Mouse (Mus musculus) lung, postnatal 0 days (tissue): Measurements from ENCODE around the gene Pde4a. TPM values are rescaled to one million over a fixed set of nuclear protein-coding genes. Genes with fewer than 3 reads are reported as not detected.
A peak's percentile ranks its signal among the peaks of the same experiment; 100 is the strongest.

Source experiments
- ATAC-seq: fragments of 200-750 bp; cut with Nextera tagmentation; 2 replicates; pipeline ENCODE4 v1.8.0; 2017; ENCODE audit warnings: moderate library complexity
- DNase-seq: peaks from one replicate; pipeline ENCODE4 v3.0.0-alpha.2; 2016; ENCODE audit warnings: low spot score
- H3K27ac ChIP-seq: fragments of 300-500 bp; sonication (generic); 2 replicates; pipeline ENCODE4 v1.5.1; 2014; ENCODE audit warnings: antibody characterized with exemption, mild to moderate bottlenecking, low read length, mixed read lengths
- H3K27me3 ChIP-seq: fragments of 300-500 bp; sonication (generic); replicated peaks from 2 replicates; pipeline ENCODE4 v1.6.1; 2014; ENCODE audit warnings: low read length, mixed read lengths; ENCODE audit not compliant: insufficient read depth
- H3K36me3 ChIP-seq: fragments of 300-500 bp; sonication (generic); 2 replicates; pipeline ENCODE4 v1.6.1; 2014; ENCODE audit warnings: low read length, mixed read lengths; ENCODE audit not compliant: insufficient read depth
- H3K4me1 ChIP-seq: fragments of 300-500 bp; sonication (generic); 2 replicates; pipeline ENCODE4 v1.6.1; 2014; ENCODE audit warnings: antibody characterized with exemption, low read depth, low read length, mixed read lengths; ENCODE audit not compliant: insufficient read depth
- H3K4me2 ChIP-seq: fragments of 300-500 bp; sonication (generic); replicated peaks from 2 replicates; pipeline ENCODE4 v1.6.1; 2014; ENCODE audit warnings: low read depth, mild to moderate bottlenecking, low read length, moderate library complexity, mixed read lengths
- H3K4me3 ChIP-seq: fragments of 300-500 bp; sonication (generic); 2 replicates; pipeline ENCODE4 v1.5.1; 2014; ENCODE audit warnings: low read depth, low read length
- H3K9ac ChIP-seq: fragments of 300-500 bp; sonication (generic); replicated peaks from 2 replicates; pipeline ENCODE4 v1.6.1; 2014; ENCODE audit warnings: low read depth, mild to moderate bottlenecking
- H3K9me3 ChIP-seq: fragments of 300-500 bp; sonication (generic); 2 replicates; pipeline ENCODE4 v1.6.1; 2016; ENCODE audit warnings: low read length, mixed read lengths
- CTCF ChIP-seq: IDR thresholded peaks from 2 replicates; pipeline ENCODE4 v1.5.1; 2016; ENCODE audit warnings: antibody characterized with exemption, mild to moderate bottlenecking
- EP300 ChIP-seq: IDR thresholded peaks from 2 replicates; pipeline ENCODE4 v1.6.1; 2016; ENCODE audit warnings: antibody characterized with exemption, mild to moderate bottlenecking, control low read depth
- WGBS: fragments of 180-500 bp; shearing (Covaris S2); extraction: QIAGEN DNeasy Blood & Tissue Kit; methylation state at CpG from one replicate; pipeline ENCODE4 v1.1.7; 2014; 5-methylcytosine and 5-hydroxymethylcytosine counted together
- polyA plus RNA-seq: library from polyadenylated mRNA; unstranded; fragments of >200 nt; fragmentation: Nextera tagmentation; extraction: Ambion mirVana; gene quantifications from 2 replicates; pipeline ENCODE4 v1.2.1, GENCODE M21; 2015

Gene Pde4a
- polyA plus RNA-seq, 1 experiment from 2014 or later: 3.9 TPM

GRCm38 (mm10) chr9:21196521-21197433, 31.3 kb downstream of the Pde4a start:
- no peak for DNase-seq
- Histone ChIP-seq H3K36me3 (peaks cover 6% of the 10 kb centered on the region; the same call in 1 of the 2 replicates), H3K9ac (no peak overlapping the region; the same call in 1 of the 2 replicates), H3K27ac (no peak overlapping the region), H3K4me3 (no peak overlapping the region), H3K4me2 (peak overlapping the region; percentile 37), H3K4me1 (no peaks in the 10 kb centered on the region), H3K9me3 (no peaks in the 10 kb centered on the region), H3K27me3 (no peaks in the 10 kb centered on the region)
- WGBS: 46% methylated on average over 18 of the region's 19 CpGs
- no peak for TF ChIP-seq EP300
- peak; percentile 74 for ATAC-seq

- Histone ChIP-seq H3K27ac (no peak overlapping the region), H3K9me3 (no peaks in the 10 kb centered on the region), H3K36me3 (peaks cover 2% of the 10 kb centered on the region; the same call in 1 of the 2 replicates), H3K27me3 (no peaks in the 10 kb centered on the region), H3K4me2 (no peak overlapping the region), H3K4me3 (no peak overlapping the region), H3K4me1 (no peaks in the 10 kb centered on the region), H3K9ac (no peak overlapping the region)
- ATAC-seq (no peak), DNase-seq (no peak)
- TF ChIP-seq CTCF (no peak), EP300 (no peak)
- WGBS: 18% methylated on average over 4 of the region's 4 CpGs
Observed at GRCm38 (mm10) chr9:21197981-21198380, 32.5 kb downstream of the Pde4a start.

GRCm38 (mm10) chr9:21198960-21199359, 33.4 kb downstream of the Pde4a start:
- TF ChIP-seq CTCF (no peak), EP300 (no peak)
- no peak for ATAC-seq
- WGBS: 89% methylated on average over 3 of the region's 3 CpGs

GRCm38 (mm10) chr9:21204156-21204527, 38.6 kb downstream of the Pde4a start:
- H3K27me3 ChIP-seq: no peaks in the 10 kb centered on the region
- DNase-seq: no peak
- H3K9me3 ChIP-seq: no peaks in the 10 kb centered on the region
- ATAC-seq: no peak
- no peak overlapping the region for H3K27ac ChIP-seq
- H3K4me1 ChIP-seq: no peaks in the 10 kb centered on the region
- TF ChIP-seq CTCF: no peak
- no peak for TF ChIP-seq EP300
- no peak overlapping the region for H3K4me2 ChIP-seq
- H3K36me3 ChIP-seq: no peaks in the 10 kb centered on the region
- no peak overlapping the region for H3K9ac ChIP-seq
- H3K4me3 ChIP-seq: no peak overlapping the region
- WGBS: 38% methylated on average over 8 of the region's 8 CpGs

More at GRCm38 (mm10) chr9:21198960-21199359, 33.4 kb downstream of the Pde4a start:
- DNase-seq: no peak
- H3K4me3 ChIP-seq: no peak overlapping the region
- H3K4me1 ChIP-seq: no peaks in the 10 kb centered on the region
- no peaks in the 10 kb centered on the region for H3K27me3 ChIP-seq
- no peak overlapping the region for H3K27ac ChIP-seq
- H3K36me3 ChIP-seq: no peaks in the 10 kb centered on the region
- no peaks in the 10 kb centered on the region for H3K9me3 ChIP-seq
- H3K4me2 ChIP-seq: no peak overlapping the region
- H3K9ac ChIP-seq: no peak overlapping the region

GRCm38 (mm10) chr9:21204528-21205272, 39.2 kb downstream of the Pde4a start:
- DNase-seq (no peak), ATAC-seq (peak; percentile 49)
- H3K27ac ChIP-seq: no peak overlapping the region
- no peaks in the 10 kb centered on the region for H3K9me3 ChIP-seq
- TF ChIP-seq CTCF (no peak), EP300 (no peak)
- 11% methylated on average over 23 of the region's 23 CpGs for WGBS
- no peaks in the 10 kb centered on the region for H3K36me3 ChIP-seq
- no peak overlapping the region for H3K9ac ChIP-seq
- no peaks in the 10 kb centered on the region for H3K4me1 ChIP-seq
- H3K4me2 ChIP-seq: peak overlapping the region; percentile 47
- H3K27me3 ChIP-seq: no peaks in the 10 kb centered on the region
- H3K4me3 ChIP-seq: peak overlapping the region; percentile 19

GRCm38 (mm10) chr9:21206848-21207247, 41.3 kb downstream of the Pde4a start:
- H3K9me3 ChIP-seq: no peaks in the 10 kb centered on the region
- H3K4me3 ChIP-seq: no peak overlapping the region
- 84% methylated on average over 6 of the region's 6 CpGs for WGBS
- no peak overlapping the region for H3K4me2 ChIP-seq
- TF ChIP-seq CTCF (no peak), EP300 (no peak)
- no peaks in the 10 kb centered on the region for H3K27me3 ChIP-seq
- no peak overlapping the region for H3K9ac ChIP-seq
- no peaks in the 10 kb centered on the region for H3K36me3 ChIP-seq
- DNase-seq (no peak), ATAC-seq (no peak)
- no peaks in the 10 kb centered on the region for H3K4me1 ChIP-seq
- no peak overlapping the region for H3K27ac ChIP-seq
